Mouse (Mus musculus) T-helper 17 cell (primary cell): ENCODE measurements at regions not wholly inside any gene's neighbourhood (a gene's known extent, or its start where the extent isn't known, plus 50 kb on each side); places are given as distances from the start of the nearest gene placed in this dataset.

Source experiments
- in situ Hi-C, 2 experiments: fragments of 300-600 bp; cut with MboI, MseI; formaldehyde crosslinking; loops; 1 replicate in 1 of 2; 2 replicates in 1 of 2; pipeline ENCODE4 v1.15.1; 2025; ENCODE audit warnings: high pct_unique_total_duplicates in 2 of 2

DNA sequence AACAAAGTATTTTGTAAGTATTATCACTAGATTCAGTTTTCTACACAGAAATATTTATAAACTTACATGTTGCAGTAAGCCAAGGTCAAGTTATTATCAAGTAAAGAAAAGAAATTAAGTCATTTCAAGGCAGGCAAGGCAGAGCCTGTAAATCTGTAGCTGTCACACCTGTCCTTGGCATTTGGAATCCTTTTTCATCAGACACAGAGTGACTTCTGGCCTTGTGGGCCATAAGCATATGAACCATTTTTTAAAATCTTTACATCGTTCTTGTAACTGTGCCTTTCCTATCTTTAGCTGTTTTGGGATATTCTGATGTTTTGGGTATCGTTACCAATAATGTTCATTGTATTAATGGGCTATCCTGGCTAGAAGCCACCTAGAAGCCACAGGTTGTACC, 76.7 kb upstream of the Frmd4a start:
- in situ Hi-C loops, result no loop called here

DNA sequence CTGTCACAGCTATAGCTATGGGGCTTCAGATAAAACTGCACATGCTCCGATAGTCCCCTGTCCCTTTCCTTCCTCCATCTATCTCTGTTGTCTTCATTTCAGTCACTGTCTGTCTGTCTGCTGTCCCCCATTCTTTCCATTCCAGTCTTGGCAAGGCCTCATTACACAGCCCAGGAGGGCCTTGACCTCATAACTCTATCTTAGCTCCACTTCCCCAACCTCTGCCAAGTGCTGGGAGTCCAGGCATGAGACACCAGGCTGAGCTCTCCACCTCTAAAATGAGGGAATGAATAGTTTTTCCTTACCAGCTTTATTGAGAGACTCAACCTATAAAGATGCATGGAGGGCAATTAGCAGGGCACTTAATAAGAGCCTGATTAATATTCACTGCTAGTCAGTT, 76.0 kb upstream of the Frmd4a start:
- in situ Hi-C loops, result no loop called here

DNA sequence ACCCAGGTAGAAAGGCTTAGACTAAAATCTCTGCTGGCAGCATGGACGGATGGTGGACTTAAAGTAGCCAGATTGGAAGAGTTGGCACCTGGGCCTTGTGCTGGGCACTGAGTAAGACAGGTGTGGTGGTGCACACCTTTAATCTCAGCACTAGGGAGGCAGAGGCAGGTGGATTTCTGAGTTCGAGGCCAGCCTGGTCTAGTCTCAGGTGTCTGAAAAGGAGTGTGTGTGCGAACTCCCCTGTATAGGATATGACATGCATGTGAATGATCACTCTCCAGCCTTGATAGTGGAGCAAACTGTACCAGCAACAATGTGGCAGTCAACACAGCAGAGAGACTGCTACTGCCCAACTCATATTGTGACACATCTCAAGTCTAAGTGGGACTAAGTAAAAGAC, 70.1 kb upstream of the Frmd4a start:
- in situ Hi-C loops, result no loop called here

DNA sequence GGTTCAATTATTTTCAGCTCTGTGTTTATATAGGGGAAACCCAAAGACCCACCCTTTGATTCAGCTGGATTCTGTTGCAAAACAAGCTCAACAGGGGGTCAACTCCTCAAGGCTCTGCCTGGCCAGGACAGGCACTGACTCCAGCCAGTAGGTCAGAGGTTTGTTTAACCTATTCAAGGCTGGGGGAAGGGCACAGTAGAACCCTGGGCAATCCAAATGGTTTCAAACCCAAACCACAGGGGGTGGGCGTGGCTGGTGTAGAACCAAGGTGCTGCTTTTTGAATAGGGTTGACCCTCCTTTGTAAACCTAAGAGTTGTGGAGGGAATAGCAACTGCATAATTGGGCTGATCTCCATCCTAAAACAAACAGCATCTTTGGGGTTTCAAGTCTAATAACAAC, 69.2 kb upstream of the Frmd4a start:
- in situ Hi-C loops, result no loop called here

DNA sequence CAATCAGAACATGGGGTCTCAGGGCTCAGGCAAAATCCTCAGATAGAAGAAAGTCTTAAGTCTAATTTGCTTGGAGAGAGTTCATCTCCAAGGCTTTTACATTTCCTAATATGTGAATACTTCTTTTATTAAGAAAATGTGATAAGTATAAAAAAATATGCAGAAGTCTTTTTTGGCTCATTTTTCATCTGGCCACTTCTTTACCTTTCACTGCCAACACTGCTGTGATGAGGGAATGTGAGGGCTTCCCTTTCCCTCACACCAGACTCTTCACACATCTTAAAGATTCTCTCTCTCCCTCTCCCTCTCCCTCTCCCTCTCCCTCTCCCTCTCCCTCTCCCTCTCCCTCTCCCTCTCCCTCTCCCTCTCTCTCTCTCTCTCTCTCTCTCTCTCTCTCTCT, 60.0 kb upstream of the Frmd4a start:
- in situ Hi-C loops, result loop anchor here in 1 of 2 experiments (5.0 kb wide), 1 partner anchor 60 kb away; no protein-coding TSS in a partner anchor

DNA sequence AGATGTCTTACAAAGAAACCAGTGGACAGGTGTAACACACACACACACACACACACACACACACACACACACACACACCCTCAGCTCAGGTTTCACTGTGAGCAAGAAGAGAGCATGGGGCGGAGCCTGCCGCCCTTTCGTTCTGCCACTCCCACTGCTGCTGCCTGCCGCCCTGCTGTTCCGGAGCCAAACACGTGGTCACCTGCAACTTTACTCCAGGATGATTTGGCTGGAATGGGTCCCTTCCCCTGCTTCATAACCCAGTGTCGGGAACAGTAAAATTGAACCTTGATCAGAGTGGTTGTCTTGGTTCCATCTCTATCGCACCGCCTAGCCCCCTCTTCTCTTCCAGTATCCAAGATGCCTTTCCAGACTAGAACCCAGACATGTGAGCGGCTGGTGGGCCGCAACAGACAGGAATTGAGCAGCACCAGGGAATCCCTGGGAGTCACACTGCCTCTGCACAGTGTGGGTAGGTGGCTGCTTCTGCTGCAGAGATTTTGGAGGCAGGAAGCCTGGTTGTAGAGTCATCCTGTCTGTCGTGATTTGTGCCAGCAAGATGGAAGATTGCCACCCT, 59.4 kb upstream of the Frmd4a start:
- in situ Hi-C loops, result loop anchor here in 1 of 2 experiments (5.0 kb wide), 1 partner anchor 61 kb away; no protein-coding TSS in a partner anchor

DNA sequence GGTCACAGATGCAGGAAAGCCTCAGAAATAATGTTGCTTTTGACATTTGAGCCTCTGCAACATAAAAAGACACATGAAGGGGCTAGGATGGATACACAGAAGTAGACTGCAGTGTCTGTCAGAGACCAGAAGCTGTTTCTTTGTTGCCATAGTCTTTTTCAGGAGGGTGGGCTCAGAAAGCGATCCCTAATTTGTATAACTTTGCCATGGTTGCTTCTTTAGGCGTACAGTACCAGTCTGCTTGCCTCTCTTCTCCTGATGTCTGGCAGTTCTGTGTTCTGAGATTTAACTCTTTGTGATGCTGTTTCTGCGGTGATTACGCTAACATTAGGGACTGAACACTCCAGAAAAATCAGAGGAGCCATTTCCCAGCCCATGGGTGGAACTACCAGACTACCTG, 58.8 kb upstream of the Frmd4a start:
- in situ Hi-C loops, result loop anchor here in 1 of 2 experiments (5.0 kb wide), 1 partner anchor 61 kb away; no protein-coding TSS in a partner anchor

DNA sequence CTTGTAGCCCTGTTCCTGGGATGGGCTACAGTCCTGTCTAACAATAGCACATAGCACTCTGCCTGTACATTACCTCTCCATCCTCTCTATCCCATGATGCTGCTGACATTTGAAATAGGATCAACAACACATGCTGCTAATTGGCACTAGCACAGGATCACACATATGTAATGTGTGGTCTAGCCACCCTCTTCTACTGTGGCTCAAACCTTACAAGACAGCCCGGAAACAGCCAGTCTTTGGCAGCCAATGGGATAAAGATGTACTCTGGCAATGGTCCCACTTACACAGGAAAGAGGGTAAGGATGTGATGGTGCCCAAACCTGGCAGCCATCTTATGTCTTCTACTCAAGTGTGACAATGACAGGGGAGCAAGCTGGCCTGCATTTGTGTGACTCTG, 58.3 kb upstream of the Frmd4a start:
- in situ Hi-C loops, result loop anchor here in 1 of 2 experiments (5.0 kb wide), 1 partner anchor 62 kb away; no protein-coding TSS in a partner anchor

DNA sequence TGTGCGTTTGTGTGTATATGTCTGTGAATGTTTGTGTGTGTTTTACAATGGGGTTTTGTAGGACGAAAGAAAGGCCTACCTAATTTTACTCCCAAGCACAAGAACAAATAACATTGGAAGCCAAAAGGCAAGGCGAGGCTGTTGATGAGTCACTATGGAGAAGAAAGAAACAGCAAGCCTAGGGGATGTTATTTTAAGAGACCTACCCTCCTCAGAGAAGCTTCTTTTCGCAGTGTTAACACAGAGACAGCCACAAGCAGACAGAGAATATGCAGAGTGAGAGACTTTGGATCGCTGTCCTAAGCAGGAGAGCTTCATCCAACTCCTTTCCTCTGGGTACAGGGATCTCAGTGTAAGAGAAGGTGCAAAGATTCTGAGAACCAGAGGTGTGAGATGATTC, 57.3 kb upstream of the Frmd4a start:
- in situ Hi-C loops, result loop anchor here in 1 of 2 experiments (5.0 kb wide), 1 partner anchor 67 kb away; no protein-coding TSS in a partner anchor

DNA sequence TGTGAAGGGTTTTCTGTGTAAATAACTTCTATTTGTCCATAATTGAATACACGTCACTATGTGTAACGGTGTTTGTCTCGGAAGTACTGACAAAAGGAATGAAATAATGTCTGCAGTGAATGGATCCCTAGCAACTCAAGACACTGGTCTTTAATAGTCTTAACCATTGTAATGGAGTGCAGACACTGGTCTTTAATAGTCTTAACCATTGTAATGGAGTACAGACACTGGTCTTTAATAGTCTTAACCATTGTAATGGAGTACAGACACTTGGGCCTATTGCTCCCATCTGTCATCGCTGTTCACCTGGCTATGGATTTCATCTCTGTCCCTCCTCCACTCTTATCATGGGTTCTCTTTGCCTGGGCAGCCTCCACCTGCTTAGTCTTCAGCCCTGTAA, 53.2 kb upstream of the Frmd4a start:
- in situ Hi-C loops, result loop anchor here in 1 of 2 experiments (5.0 kb wide), 1 partner anchor 63 kb away; no protein-coding TSS in a partner anchor
